Mouse (Mus musculus): Measurements from ENCODE around the gene Atxn1. TPM values are rescaled to one million over a fixed set of nuclear protein-coding genes. Genes with fewer than 3 reads are reported as not detected.

The Atxn1 gene
- polyA plus RNA-seq, 1 experiment: 23.0 TPM

DNA sequence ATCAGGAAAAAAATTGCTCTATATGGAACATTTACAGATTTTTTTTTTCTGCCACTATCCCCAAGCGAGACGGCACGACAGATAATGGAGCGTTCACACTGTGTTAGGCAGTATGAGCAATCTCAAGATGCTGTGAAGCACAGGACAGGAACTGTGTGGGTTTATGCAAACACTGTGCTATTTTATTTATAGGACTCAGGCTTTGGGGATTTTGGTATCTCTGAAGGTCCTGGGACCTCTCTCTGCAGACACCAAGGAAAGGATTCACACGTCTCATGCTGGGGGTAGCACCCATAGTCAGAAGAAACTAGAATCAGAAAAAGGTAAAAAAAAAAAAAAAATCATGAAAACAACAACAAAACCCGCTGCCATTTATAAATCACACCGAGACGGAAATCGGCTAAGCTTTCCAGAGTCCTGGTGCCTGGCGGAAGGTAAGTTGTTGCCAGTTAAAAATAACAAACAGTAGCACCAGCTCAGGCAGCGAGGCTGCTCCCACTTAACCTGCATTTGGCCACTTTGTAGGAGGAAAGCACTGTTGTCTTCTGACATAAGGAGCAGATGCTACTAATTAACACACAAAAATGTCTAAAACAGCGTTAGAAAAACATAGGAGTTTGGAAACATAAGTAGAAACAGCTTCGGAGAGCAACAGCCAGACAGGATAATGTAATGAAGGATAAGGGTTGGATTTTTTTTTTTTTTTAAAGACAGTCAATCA, 102.8 kb downstream of the Atxn1 start:
- peaks cover 34% of the 10 kb centered on the region for H3K4me1 ChIP-seq (ENCODE audit: control insufficient read depth, insufficient read depth, low read length)
- TF ChIP-seq POLR2A (IDR thresholded peaks at IDR 0.05; ENCODE audit: borderline replicate concordance, low read depth, low read length): no peak
- TF ChIP-seq CTCF (IDR thresholded peaks at IDR 0.05; ENCODE audit: low read depth, low read length): no peak
- no peak overlapping the region for H3K27ac ChIP-seq (ENCODE audit: insufficient read depth, low read depth, low read length)
- H3K4me3 ChIP-seq (ENCODE audit: insufficient read depth, low read length): no peak overlapping the region

DNA sequence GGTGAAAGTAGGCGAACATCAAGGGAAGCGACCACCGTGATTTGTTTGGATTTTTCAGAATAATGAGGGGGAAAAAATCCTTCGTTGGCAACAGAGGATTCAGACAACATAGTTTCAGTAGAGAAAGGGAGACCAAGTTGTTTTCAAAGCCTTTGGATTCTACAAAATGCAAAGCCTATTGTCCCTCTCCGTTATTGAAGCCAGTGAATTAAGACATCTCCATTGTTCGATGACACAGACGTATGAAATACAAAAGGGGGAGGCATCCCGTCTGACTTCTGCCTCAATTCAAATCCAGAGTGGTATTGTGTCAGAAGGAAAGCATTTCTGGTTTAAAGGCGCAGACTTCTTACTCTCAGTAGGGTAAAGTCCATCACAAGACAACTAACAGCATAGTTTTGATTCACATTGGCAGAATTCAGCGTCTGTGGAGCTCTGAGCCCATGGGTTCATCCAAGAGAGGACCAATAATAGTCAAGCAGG, 103.7 kb downstream of the Atxn1 start:
- TF ChIP-seq CTCF (IDR thresholded peaks at IDR 0.05; ENCODE audit: low read depth, low read length): no peak
- TF ChIP-seq POLR2A (IDR thresholded peaks at IDR 0.05; ENCODE audit: borderline replicate concordance, low read depth, low read length): no peak
- H3K27ac ChIP-seq (ENCODE audit: insufficient read depth, low read depth, low read length): no peak overlapping the region
- peaks cover 27% of the 10 kb centered on the region for H3K4me1 ChIP-seq (ENCODE audit: control insufficient read depth, insufficient read depth, low read length)
- H3K4me3 ChIP-seq (ENCODE audit: insufficient read depth, low read length): no peak overlapping the region

DNA sequence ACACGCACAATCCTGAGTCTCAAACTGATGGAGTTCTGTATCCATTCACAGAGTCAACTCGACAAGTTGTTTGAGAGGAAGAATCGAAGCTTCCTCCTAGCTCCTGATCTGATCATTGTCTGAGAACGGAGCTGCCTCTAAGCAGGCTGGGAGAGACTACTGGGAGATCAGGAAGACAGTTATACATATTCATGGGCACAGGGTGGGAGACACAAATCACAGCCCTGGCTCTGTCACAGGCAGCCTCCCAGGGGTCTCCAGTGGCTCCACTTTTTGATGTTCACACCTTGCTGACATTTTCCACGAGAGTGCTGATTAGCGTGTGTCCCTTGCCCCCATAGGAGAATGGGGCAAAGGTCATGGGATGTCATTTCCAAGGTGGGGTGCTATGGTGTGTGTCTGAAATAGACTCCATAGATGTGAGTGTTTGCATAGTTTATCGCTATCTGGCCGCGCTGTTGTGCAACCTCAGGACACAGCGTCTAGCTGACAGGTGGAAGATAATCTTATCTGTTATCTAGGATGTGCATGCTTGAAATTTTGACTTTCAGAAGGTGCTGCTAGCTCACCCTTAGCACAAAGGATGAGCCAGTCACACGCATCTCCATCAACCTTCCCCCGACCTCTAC, 105.6 kb downstream of the Atxn1 start:
- no peak overlapping the region for H3K4me3 ChIP-seq (ENCODE audit: insufficient read depth, low read length)
- H3K27ac ChIP-seq (ENCODE audit: insufficient read depth, low read depth, low read length): no peak overlapping the region
- TF ChIP-seq CTCF (IDR thresholded peaks at IDR 0.05; ENCODE audit: low read depth, low read length): no peak
- no peak for TF ChIP-seq POLR2A (IDR thresholded peaks at IDR 0.05; ENCODE audit: borderline replicate concordance, low read depth, low read length)
- H3K4me1 ChIP-seq (ENCODE audit: control insufficient read depth, insufficient read depth, low read length): peaks cover 12% of the 10 kb centered on the region

DNA sequence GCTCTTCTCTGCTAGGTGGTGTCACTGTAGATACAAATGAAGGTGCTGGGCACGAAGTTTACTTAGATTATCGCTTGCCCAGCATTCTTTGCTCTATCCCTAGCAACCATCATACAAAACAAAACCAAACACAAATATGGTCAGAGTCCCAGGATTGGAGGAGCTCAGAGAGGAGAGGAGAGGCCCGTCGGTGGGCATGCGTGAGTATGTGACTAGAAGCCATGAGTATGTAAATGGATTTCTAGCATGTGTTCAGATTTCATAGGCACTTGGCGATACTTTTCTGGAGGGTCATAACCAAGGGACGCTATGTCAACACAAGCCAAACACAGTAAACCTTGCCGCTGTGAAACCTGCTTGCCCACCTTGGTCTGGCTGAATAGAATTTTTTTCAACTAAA, 107.4 kb downstream of the Atxn1 start:
- Histone ChIP-seq H3K4me3 (ENCODE audit: insufficient read depth, low read length) (no peak overlapping the region), H3K4me1 (ENCODE audit: control insufficient read depth, insufficient read depth, low read length) (peaks cover 12% of the 10 kb centered on the region), H3K27ac (ENCODE audit: insufficient read depth, low read depth, low read length) (no peak overlapping the region)
- TF ChIP-seq CTCF (IDR thresholded peaks at IDR 0.05; ENCODE audit: low read depth, low read length): no peak
- no peak for TF ChIP-seq POLR2A (IDR thresholded peaks at IDR 0.05; ENCODE audit: borderline replicate concordance, low read depth, low read length)

DNA sequence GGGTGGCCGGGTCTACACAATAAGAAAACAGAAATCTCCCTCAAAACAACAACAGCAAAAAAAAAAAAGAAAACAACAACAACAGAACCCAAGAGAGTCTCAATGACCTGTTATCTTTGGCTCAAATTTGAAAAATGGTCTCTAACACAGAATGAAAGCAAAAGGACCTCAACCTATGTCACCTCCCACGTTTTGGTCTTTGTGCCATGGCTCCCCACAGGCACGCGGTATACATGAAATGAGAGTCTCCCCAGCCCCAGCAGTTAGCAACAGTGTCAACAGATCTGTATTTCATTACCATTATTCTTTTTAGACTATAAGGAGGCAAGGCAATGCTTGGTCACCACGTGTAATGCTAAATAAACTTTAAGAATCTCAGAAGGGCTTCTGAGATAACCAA, 110.3 kb downstream of the Atxn1 start:
- TF ChIP-seq POLR2A (IDR thresholded peaks at IDR 0.05; ENCODE audit: borderline replicate concordance, low read depth, low read length) (no peak), CTCF (IDR thresholded peaks at IDR 0.05; ENCODE audit: low read depth, low read length) (no peak)
- Histone ChIP-seq H3K27ac (ENCODE audit: insufficient read depth, low read depth, low read length) (no peak overlapping the region), H3K4me1 (ENCODE audit: control insufficient read depth, insufficient read depth, low read length) (peaks cover 20% of the 10 kb centered on the region), H3K4me3 (ENCODE audit: insufficient read depth, low read length) (no peak overlapping the region)

DNA sequence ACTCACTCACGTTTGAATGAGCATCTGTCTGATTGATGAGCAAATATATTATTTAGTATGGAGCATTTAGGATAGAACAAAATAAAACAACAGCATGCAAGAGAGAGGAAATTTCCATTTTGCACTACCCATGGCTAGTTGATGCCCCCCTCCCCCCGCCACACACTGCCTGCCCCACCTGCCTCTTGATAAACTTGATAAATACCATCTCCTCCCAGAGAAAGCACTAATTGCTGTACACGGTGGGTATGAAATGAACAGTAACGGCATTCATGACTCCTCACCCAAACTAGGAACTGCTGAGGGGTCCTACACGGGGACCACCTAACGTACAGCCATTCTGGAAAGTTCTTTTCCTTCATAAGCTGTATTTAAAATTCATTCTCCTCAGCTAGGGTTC, 111.1 kb downstream of the Atxn1 start:
- Histone ChIP-seq H3K4me1 (ENCODE audit: control insufficient read depth, insufficient read depth, low read length) (peaks cover 21% of the 10 kb centered on the region), H3K27ac (ENCODE audit: insufficient read depth, low read depth, low read length) (no peak overlapping the region), H3K4me3 (ENCODE audit: insufficient read depth, low read length) (no peak overlapping the region)
- no peak for TF ChIP-seq CTCF (IDR thresholded peaks at IDR 0.05; ENCODE audit: low read depth, low read length)
- no peak for TF ChIP-seq POLR2A (IDR thresholded peaks at IDR 0.05; ENCODE audit: borderline replicate concordance, low read depth, low read length)

DNA sequence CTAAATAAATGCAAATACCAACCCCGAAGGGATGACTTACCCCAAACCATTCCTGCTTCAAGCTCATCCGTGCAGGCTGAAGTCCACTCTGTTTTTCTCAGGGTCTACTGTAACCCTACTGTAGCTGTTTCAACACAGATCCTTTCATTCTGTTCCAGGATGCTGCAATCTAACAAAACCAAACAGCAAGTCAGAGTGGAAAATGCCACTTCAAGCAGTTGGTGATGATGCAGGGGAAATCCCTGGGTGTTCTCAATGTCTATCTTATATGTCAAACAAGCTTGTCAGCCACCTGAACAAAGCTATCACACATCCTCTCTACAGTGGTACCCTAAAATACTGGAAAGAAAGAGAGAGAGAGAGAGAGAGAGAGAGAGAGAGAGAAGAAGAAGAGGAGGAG, 112.5 kb downstream of the Atxn1 start:
- Histone ChIP-seq H3K27ac (ENCODE audit: insufficient read depth, low read depth, low read length) (no peak overlapping the region), H3K4me1 (ENCODE audit: control insufficient read depth, insufficient read depth, low read length) (peaks cover 21% of the 10 kb centered on the region), H3K4me3 (ENCODE audit: insufficient read depth, low read length) (no peak overlapping the region)
- TF ChIP-seq CTCF (IDR thresholded peaks at IDR 0.05; ENCODE audit: low read depth, low read length): no peak
- TF ChIP-seq POLR2A (IDR thresholded peaks at IDR 0.05; ENCODE audit: borderline replicate concordance, low read depth, low read length): no peak

DNA sequence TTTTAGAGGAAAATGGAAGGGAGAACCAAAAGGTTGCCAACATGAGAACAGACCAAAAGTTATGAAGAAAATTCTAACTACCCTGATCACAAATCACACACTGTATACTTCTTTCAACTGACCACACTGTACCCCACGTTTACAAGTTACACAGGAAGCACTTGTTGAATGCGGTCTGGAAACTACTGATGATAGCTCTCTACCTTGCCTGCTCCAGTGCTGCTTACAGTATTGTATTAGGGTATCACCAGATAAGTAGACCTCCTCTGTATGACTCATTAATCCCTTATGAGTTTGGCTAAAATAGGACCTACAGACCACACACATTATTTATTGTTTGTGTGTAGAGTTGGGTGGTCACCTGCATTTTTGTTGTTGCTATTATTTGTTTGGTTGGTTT, 113.1 kb downstream of the Atxn1 start:
- Histone ChIP-seq H3K4me3 (ENCODE audit: insufficient read depth, low read length) (no peak overlapping the region), H3K4me1 (ENCODE audit: control insufficient read depth, insufficient read depth, low read length) (peaks cover 21% of the 10 kb centered on the region), H3K27ac (ENCODE audit: insufficient read depth, low read depth, low read length) (no peak overlapping the region)
- TF ChIP-seq POLR2A (IDR thresholded peaks at IDR 0.05; ENCODE audit: borderline replicate concordance, low read depth, low read length) (no peak), CTCF (IDR thresholded peaks at IDR 0.05; ENCODE audit: low read depth, low read length) (no peak)

DNA sequence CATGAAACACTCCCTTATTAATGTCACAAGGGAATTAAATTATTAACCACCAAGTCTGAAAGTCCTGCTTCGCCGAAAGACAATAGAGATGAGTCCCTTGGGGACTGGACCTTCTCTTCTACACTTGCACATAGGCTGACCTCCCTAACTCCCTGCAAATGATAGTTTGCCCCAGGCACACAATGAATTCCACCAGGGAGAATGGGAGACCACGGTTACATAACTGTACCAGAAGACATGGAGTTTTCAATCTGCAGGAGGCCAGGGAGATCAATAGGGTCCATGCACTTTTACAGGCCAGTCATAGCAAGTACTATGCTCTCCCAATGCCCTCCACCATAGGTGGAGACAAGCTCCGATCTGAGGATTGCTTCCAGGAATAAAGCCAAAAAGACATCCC, 113.7 kb downstream of the Atxn1 start:
- Histone ChIP-seq H3K4me1 (ENCODE audit: control insufficient read depth, insufficient read depth, low read length) (peaks cover 21% of the 10 kb centered on the region), H3K27ac (ENCODE audit: insufficient read depth, low read depth, low read length) (peak overlapping the region; percentile 52; the same call in 1 of the 2 replicates), H3K4me3 (ENCODE audit: insufficient read depth, low read length) (no peak overlapping the region)
- TF ChIP-seq POLR2A (IDR thresholded peaks at IDR 0.05; ENCODE audit: borderline replicate concordance, low read depth, low read length) (no peak), CTCF (IDR thresholded peaks at IDR 0.05; ENCODE audit: low read depth, low read length) (no peak)
